Mouse (Mus musculus): ENCODE data around the gene Atxn2. TPM values are rescaled to one million over a fixed set of nuclear protein-coding genes. Genes with fewer than 3 reads are reported as not detected.

The Atxn2 gene
- polyA plus RNA-seq, 1 experiment: 111 TPM

- Histone ChIP-seq H3K4me3 (ENCODE audit: insufficient read depth, low read depth, low read length) (peak overlapping the region; percentile 89), H3K27ac (ENCODE audit: insufficient read depth, low read depth, low read length) (peak overlapping the region; percentile 97), H3K36me3 (ENCODE audit: control insufficient read depth, insufficient read depth, low read length) (no peaks in the 10 kb centered on the region), H3K27me3 (replicated peaks; ENCODE audit: control insufficient read depth, insufficient read depth, low read length) (no peaks in the 10 kb centered on the region), H3K4me1 (ENCODE audit: control insufficient read depth, insufficient read depth, low read length) (peaks cover 16% of the 10 kb centered on the region; the same call in 1 of the 2 replicates)
- under 1% methylated on average over 12 of the region's 12 CpGs for WGBS
- TF ChIP-seq POLR2A (IDR thresholded peaks at IDR 0.05; ENCODE audit: low read depth, low read length) (no peak), CTCF (conservative IDR thresholded peaks at IDR 0.05; ENCODE audit: insufficient read depth, insufficient read length, low read depth, low read length) (no peak)
- peak; percentile 74 for DNase-seq
Measured at GRCm38 (mm10) chr5:121710851-121711173, 325 bp upstream of the Atxn2 start.

- Histone ChIP-seq H3K4me3 (ENCODE audit: insufficient read depth, low read depth, low read length) (peak overlapping the region; percentile 89), H3K4me1 (ENCODE audit: control insufficient read depth, insufficient read depth, low read length) (peaks cover 22% of the 10 kb centered on the region; the same call in 1 of the 2 replicates), H3K27me3 (replicated peaks; ENCODE audit: control insufficient read depth, insufficient read depth, low read length) (no peaks in the 10 kb centered on the region), H3K27ac (ENCODE audit: insufficient read depth, low read depth, low read length) (peak overlapping the region; percentile 95), H3K36me3 (ENCODE audit: control insufficient read depth, insufficient read depth, low read length) (no peaks in the 10 kb centered on the region)
- no peak for DNase-seq
- WGBS: 6% methylated on average over 54 of the region's 57 CpGs
- TF ChIP-seq CTCF (conservative IDR thresholded peaks at IDR 0.05; ENCODE audit: insufficient read depth, insufficient read length, low read depth, low read length): no peak
- TF ChIP-seq POLR2A (IDR thresholded peaks at IDR 0.05; ENCODE audit: low read depth, low read length): no peak
Measured at GRCm38 (mm10) chr5:121711928-121712231, 743 bp downstream of the Atxn2 start.

GRCm38 (mm10) chr5:121712232-121712933, 1.2 kb downstream of the Atxn2 start:
- Histone ChIP-seq H3K27ac (ENCODE audit: insufficient read depth, low read depth, low read length) (peak overlapping the region; percentile 95), H3K4me3 (ENCODE audit: insufficient read depth, low read depth, low read length) (peak overlapping the region; percentile 89), H3K27me3 (replicated peaks; ENCODE audit: control insufficient read depth, insufficient read depth, low read length) (no peaks in the 10 kb centered on the region), H3K4me1 (ENCODE audit: control insufficient read depth, insufficient read depth, low read length) (peaks cover 22% of the 10 kb centered on the region; the same call in 1 of the 2 replicates), H3K36me3 (ENCODE audit: control insufficient read depth, insufficient read depth, low read length) (no peaks in the 10 kb centered on the region)
- peak; percentile 42 for DNase-seq
- no peak for TF ChIP-seq CTCF (conservative IDR thresholded peaks at IDR 0.05; ENCODE audit: insufficient read depth, insufficient read length, low read depth, low read length)
- TF ChIP-seq POLR2A (IDR thresholded peaks at IDR 0.05; ENCODE audit: low read depth, low read length): no peak
- 2% methylated on average over 55 of the region's 66 CpGs for WGBS

- DNase-seq: peak; percentile 73
- peak overlapping the region; percentile 89 for H3K4me3 ChIP-seq (ENCODE audit: insufficient read depth, low read depth, low read length)
- no peaks in the 10 kb centered on the region for H3K27me3 ChIP-seq (replicated peaks; ENCODE audit: control insufficient read depth, insufficient read depth, low read length)
- peak overlapping the region; percentile 62 for H3K27ac ChIP-seq (ENCODE audit: insufficient read depth, low read depth, low read length)
- peaks cover 22% of the 10 kb centered on the region; the same call in 1 of the 2 replicates for H3K4me1 ChIP-seq (ENCODE audit: control insufficient read depth, insufficient read depth, low read length)
- H3K36me3 ChIP-seq (ENCODE audit: control insufficient read depth, insufficient read depth, low read length): no peaks in the 10 kb centered on the region
- under 1% methylated on average over 32 of the region's 32 CpGs for WGBS
- no peak for TF ChIP-seq CTCF (conservative IDR thresholded peaks at IDR 0.05; ENCODE audit: insufficient read depth, insufficient read length, low read depth, low read length)
- no peak for TF ChIP-seq POLR2A (IDR thresholded peaks at IDR 0.05; ENCODE audit: low read depth, low read length)
Measured at GRCm38 (mm10) chr5:121712934-121713538, 1.9 kb downstream of the Atxn2 start.

GRCm38 (mm10) chr5:121714331-121714730, 3.2 kb downstream of the Atxn2 start:
- Histone ChIP-seq H3K27ac (ENCODE audit: insufficient read depth, low read depth, low read length) (no peak overlapping the region), H3K36me3 (ENCODE audit: control insufficient read depth, insufficient read depth, low read length) (no peaks in the 10 kb centered on the region), H3K27me3 (replicated peaks; ENCODE audit: control insufficient read depth, insufficient read depth, low read length) (no peaks in the 10 kb centered on the region), H3K4me3 (ENCODE audit: insufficient read depth, low read depth, low read length) (no peak overlapping the region), H3K4me1 (ENCODE audit: control insufficient read depth, insufficient read depth, low read length) (peaks cover 22% of the 10 kb centered on the region; the same call in 1 of the 2 replicates)
- 43% methylated on average over 1 of the region's 1 CpGs for WGBS
- no peak for TF ChIP-seq CTCF (conservative IDR thresholded peaks at IDR 0.05; ENCODE audit: insufficient read depth, insufficient read length, low read depth, low read length)
- no peak for TF ChIP-seq POLR2A (IDR thresholded peaks at IDR 0.05; ENCODE audit: low read depth, low read length)
- no peak for DNase-seq

- peak; percentile 61 for DNase-seq
- Histone ChIP-seq H3K36me3 (ENCODE audit: control insufficient read depth, insufficient read depth, low read length) (no peaks in the 10 kb centered on the region), H3K27ac (ENCODE audit: insufficient read depth, low read depth, low read length) (no peak overlapping the region), H3K27me3 (replicated peaks; ENCODE audit: control insufficient read depth, insufficient read depth, low read length) (no peaks in the 10 kb centered on the region), H3K4me1 (ENCODE audit: control insufficient read depth, insufficient read depth, low read length) (peaks cover 26% of the 10 kb centered on the region; the same call in 1 of the 2 replicates), H3K4me3 (ENCODE audit: insufficient read depth, low read depth, low read length) (no peak overlapping the region)
- no peak for TF ChIP-seq CTCF (conservative IDR thresholded peaks at IDR 0.05; ENCODE audit: insufficient read depth, insufficient read length, low read depth, low read length)
- no peak for TF ChIP-seq POLR2A (IDR thresholded peaks at IDR 0.05; ENCODE audit: low read depth, low read length)
- 46% methylated on average over 6 of the region's 6 CpGs for WGBS
Measured at GRCm38 (mm10) chr5:121714928-121715327, 3.8 kb downstream of the Atxn2 start.

- Histone ChIP-seq H3K36me3 (ENCODE audit: control insufficient read depth, insufficient read depth, low read length) (no peaks in the 10 kb centered on the region), H3K4me3 (ENCODE audit: insufficient read depth, low read depth, low read length) (no peak overlapping the region), H3K27ac (ENCODE audit: insufficient read depth, low read depth, low read length) (no peak overlapping the region), H3K4me1 (ENCODE audit: control insufficient read depth, insufficient read depth, low read length) (peaks cover 33% of the 10 kb centered on the region; the same call in 1 of the 2 replicates), H3K27me3 (replicated peaks; ENCODE audit: control insufficient read depth, insufficient read depth, low read length) (no peaks in the 10 kb centered on the region)
- no peak for DNase-seq
- whole genome bisulfite sequencing: 74% methylated on average over 5 of the region's 5 CpGs
- TF ChIP-seq CTCF (conservative IDR thresholded peaks at IDR 0.05; ENCODE audit: insufficient read depth, insufficient read length, low read depth, low read length) (no peak), POLR2A (IDR thresholded peaks at IDR 0.05; ENCODE audit: low read depth, low read length) (no peak)
Measured at GRCm38 (mm10) chr5:121718462-121718861, 7.3 kb downstream of the Atxn2 start.

Data from kidney, adult 2 months (tissue).